Mouse (Mus musculus) central nervous system, embryonic 14 days (tissue): ENCODE results near the gene Sh3rf3. TPM values are rescaled to one million over a fixed set of nuclear protein-coding genes. Genes with fewer than 3 reads are reported as not detected.

Source experiments
- polyA plus RNA-seq: library from polyadenylated mRNA; depleted of rRNA; stranded (reverse); fragments of >200 nt; gene quantifications from 2 replicates; pipeline ENCODE4 v1.2.3, GENCODE M21; 2012; rRNA removed

Gene Sh3rf3
- polyA plus RNA-seq = 8.2 and 12.3 TPM in 2 replicates

GRCm38 (mm10) chr10:58813081-58813800, at the start of gene Sh3rf3:
Gene Sh3rf3 (plus strand): TSS chr10:58813359.

Other genes starting within 250 kb of the Sh3rf3 start
- 0.64 and 0.81 TPM in 2 replicates for gene Edar, start 137.7 kb upstream of the Sh3rf3 start, polyA plus RNA-seq
- gene Gm17542, start 95.1 kb upstream of the Sh3rf3 start, polyA plus RNA-seq = not detected in 2 replicates